Mouse (Mus musculus) bone marrow, adult 2 months (tissue): ENCODE measurements around the gene Mrpl58.

ENCODE experiments used
- CTCF ChIP-seq: fragments of 200-500 bp; IDR thresholded peaks from 2 replicates; pipeline ENCODE4 v1.5.1; 2011; ENCODE audit warnings: low read length, control low read depth; ENCODE audit not compliant: control insufficient read depth, insufficient read depth
- POLR2A ChIP-seq: fragments of 200-500 bp; IDR thresholded peaks from 2 replicates; pipeline ENCODE4 v1.6.1; 2011; ENCODE audit warnings: low read depth, mild to moderate bottlenecking, control low read depth, low read length, borderline replicate concordance; ENCODE audit not compliant: control insufficient read depth

GRCm38 (mm10) chr11:115432814-115433213 is 29.3 kb downstream of the Mrpl58 start:
- TF ChIP-seq CTCF: no peak
- no peak for TF ChIP-seq POLR2A
